ENCODE assay signal across 9 mouse cellular contexts in the genomic region with DNA sequence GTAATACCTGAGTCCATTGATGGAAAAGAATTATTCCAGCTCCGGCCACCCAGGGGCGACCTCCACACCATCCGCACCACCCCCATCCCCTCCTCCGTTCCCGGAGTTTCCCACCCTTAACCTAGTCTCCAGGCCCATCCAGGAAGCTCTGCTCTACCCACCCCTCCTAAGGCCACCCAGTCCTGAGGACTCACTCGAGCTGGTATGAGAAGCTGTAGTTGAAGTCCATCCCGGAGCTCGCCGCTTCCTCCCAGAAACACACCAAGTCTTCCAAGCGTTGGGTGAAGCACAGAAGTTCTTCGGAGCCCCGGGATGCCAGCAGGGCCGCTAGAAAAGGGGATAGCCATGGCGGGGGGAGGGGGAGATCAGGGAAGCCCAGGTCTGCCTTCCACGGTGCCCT. TPM values are rescaled to one million over a fixed set of nuclear protein-coding genes. Genes with fewer than 3 reads are reported as not detected.
A peak's percentile ranks its signal among the peaks of the same experiment; 100 is the strongest.
DNase-seq lines count a peak whose midpoint lies in the region; ATAC-seq and TF ChIP-seq lines count a peak whose summit lies in the region.
"Had no signal": no experiment of that assay in that cellular context is flagged by ENCODE, and none has a peak within 500 bp of the region (broad histone marks: within the 10 kb centered on the region; RNA-seq: fewer than 3 reads in every experiment).

No protein-coding gene starts in this region.

- H3K9me3 ChIP-seq in heart, embryonic 12.5 days (replicated peaks): no peaks in the 10 kb centered on the region
- H3K9me3 ChIP-seq in ES-E14 (ENCODE audit: control insufficient read depth, insufficient read depth, low read depth, low read length): no peaks in the 10 kb centered on the region
- no peaks in the 10 kb centered on the region for H3K9me3 ChIP-seq in forebrain, embryonic 14.5 days (replicated peaks; ENCODE audit: control insufficient read depth, low read length)
- H3K9me3 ChIP-seq in liver, embryonic 16.5 days (replicated peaks; ENCODE audit: control insufficient read depth, low read length): no peaks in the 10 kb centered on the region

- H3K36me3 ChIP-seq in heart, embryonic 12.5 days: peaks cover 18% of the 10 kb centered on the region
- no peaks in the 10 kb centered on the region; the same call in 1 of the 2 replicates for H3K36me3 ChIP-seq in ES-E14 (ENCODE audit: control insufficient read depth, insufficient read depth, low read length, poor library complexity, severe bottlenecking)
- H3K36me3 ChIP-seq in forebrain, embryonic 14.5 days (ENCODE audit: control insufficient read depth, insufficient read depth, low read length): no peaks in the 10 kb centered on the region; the same call in 1 of the 2 replicates
- peaks cover 39% of the 10 kb centered on the region for H3K36me3 ChIP-seq in liver, embryonic 16.5 days (ENCODE audit: control insufficient read depth, insufficient read depth)

- peak overlapping the region; percentile 92 for H3K4me2 ChIP-seq in heart, embryonic 12.5 days
- H3K4me2 ChIP-seq in forebrain, embryonic 14.5 days (ENCODE audit: low read length): peak overlapping the region; percentile 63
- peak overlapping the region; percentile 80 for H3K4me2 ChIP-seq in liver, embryonic 16.5 days (ENCODE audit: low read depth, low read length)

- H3K4me3 ChIP-seq in heart, embryonic 12.5 days: peak overlapping the region; percentile 55
- H3K4me3 ChIP-seq in ES-E14 (ENCODE audit: insufficient read depth in 1 of 2, low read depth in 1 of 2, low read length in 2 of 2, poor library complexity in 1 of 2, severe bottlenecking in 1 of 2): peak overlapping the region; percentile 54 to 68
- H3K4me3 ChIP-seq in forebrain, embryonic 14.5 days (ENCODE audit: low read depth, low read length): peak overlapping the region; percentile 33
- peak overlapping the region; percentile 68 for H3K4me3 ChIP-seq in liver, embryonic 16.5 days (ENCODE audit: low read depth, low read length)

- in situ Hi-C loops in ES-E14 (cut with MboI; ENCODE audit: low sequenced_read_pairs in 2 of 2, unreplicated experiment in 2 of 2): no loop called here

- peak overlapping the region; percentile 49 for H3K9ac ChIP-seq in heart, embryonic 12.5 days
- peak overlapping the region; percentile 42 for H3K9ac ChIP-seq in ES-E14 (ENCODE audit: insufficient read depth, low read depth, low read length, poor library complexity, severe bottlenecking)
- H3K9ac ChIP-seq in forebrain, embryonic 14.5 days (ENCODE audit: low read length): peak overlapping the region; percentile 51
- H3K9ac ChIP-seq in liver, embryonic 16.5 days (ENCODE audit: low read depth, low read length): peak overlapping the region; percentile 74

- peak overlapping the region; percentile 61 for H3K27ac ChIP-seq in heart, embryonic 12.5 days (ENCODE audit: poor library complexity, severe bottlenecking)
- no peak overlapping the region for H3K27ac ChIP-seq in ES-E14 (ENCODE audit: insufficient read depth, low read depth, low read length, poor library complexity, severe bottlenecking)
- no peak overlapping the region for H3K27ac ChIP-seq in forebrain, embryonic 14.5 days (ENCODE audit: low read depth, low read length)
- H3K27ac ChIP-seq in liver, embryonic 16.5 days (ENCODE audit: low read length): peak overlapping the region; percentile 91

- ATAC-seq in heart, embryonic 12.5 days (ENCODE audit: insufficient number of reproducible peaks, low FRiP score): no peak
- ATAC-seq in forebrain, embryonic 14.5 days: peak; percentile 54
- peak; percentile 3 for ATAC-seq in liver, embryonic 16.5 days (ENCODE audit: low read depth)
- ATAC-seq: Patski had no signal

- peaks cover 26% of the 10 kb centered on the region for H3K27me3 ChIP-seq in heart, embryonic 12.5 days (replicated peaks)
- H3K27me3 ChIP-seq in forebrain, embryonic 14.5 days (replicated peaks; ENCODE audit: control insufficient read depth, insufficient read depth, low read length): peaks cover 48% of the 10 kb centered on the region
- peaks cover 7% of the 10 kb centered on the region; the same call in 1 of the 2 replicates for H3K27me3 ChIP-seq in liver, embryonic 16.5 days (ENCODE audit: control insufficient read depth, insufficient read depth, low read depth, low read length)
- H3K27me3 ChIP-seq: Patski had no signal

- peaks cover 40% of the 10 kb centered on the region for H3K4me1 ChIP-seq in heart, embryonic 12.5 days (replicated peaks)
- H3K4me1 ChIP-seq in ES-E14 (ENCODE audit: control insufficient read depth in 2 of 2, insufficient read depth in 2 of 2, low read length in 2 of 2, poor library complexity in 1 of 2): peaks cover 0 to 9% of the 10 kb centered on the region in 2 experiments; a peak in 2 of 4 replicates
- peaks cover 12% of the 10 kb centered on the region for H3K4me1 ChIP-seq in forebrain, embryonic 14.5 days (ENCODE audit: control insufficient read depth, insufficient read depth, low read length)
- peaks cover 43% of the 10 kb centered on the region for H3K4me1 ChIP-seq in liver, embryonic 16.5 days (ENCODE audit: control insufficient read depth, low read depth, low read length)

- no peak for DNase-seq in heart, adult 8-10 months (ENCODE audit: low spot score)
- no peak for DNase-seq in ES-E14 (ENCODE audit: low read depth, low spot score)
- DNase-seq in forebrain, embryonic 14.5 days (ENCODE audit: low spot score): no peak
- no peak for DNase-seq in adrenal gland, adult 2 months
- DNase-seq in embryo, embryonic 9.5 days (ENCODE audit: extremely low spot score): no peak
- DNase-seq in spleen, adult 18-20 months: no peak

- under 1% methylated on average over 15 of the region's 15 CpGs for WGBS in heart, embryonic 12.5 days
- WGBS in forebrain, embryonic 14.5 days: under 1% methylated on average over 15 of the region's 15 CpGs
- under 1% methylated on average over 13 of the region's 15 CpGs for WGBS in liver, embryonic 16.5 days (ENCODE audit: insufficient replicate concordance)

TF ChIP-seq in ES-E14, 5 proteins besides CTCF, POLR2A, EP300 and RAD21:
- no peak for TF ChIP-seq CHD2 (IDR thresholded peaks at IDR 0.05; ENCODE audit: low read depth, low read length)
- no peak for TF ChIP-seq MAFK (IDR thresholded peaks at IDR 0.05; ENCODE audit: insufficient read depth, low read depth, low read length)
- TF ChIP-seq ZC3H11A (IDR thresholded peaks at IDR 0.05; ENCODE audit: borderline replicate concordance, low read depth, low read length): no peak
- no peak for TF ChIP-seq HCFC1 (IDR thresholded peaks at IDR 0.05; ENCODE audit: borderline replicate concordance, insufficient read depth, low read length)
- no peak for TF ChIP-seq ZNF384 (IDR thresholded peaks at IDR 0.05; ENCODE audit: low read depth, low read length)

RNA-seq across cellular contexts. Expression of gene Epor, which starts 1.3 kb away (rescaled TPM):
- polyA plus RNA-seq in heart, embryonic 12.5 days (2016; fragmentation: Nextera tagmentation; extraction: Ambion mirVana): 10.9 and 12.0 TPM in 2 replicates
- total RNA-seq in heart, adult 8-10 months (2022): 1 to 10 TPM; 1.6 to 2.9 (median 2.3) TPM
- 1.7 and 3.9 TPM in 2 replicates for total RNA-seq in ES-E14 (2012; rRNA removed)
- polyA plus RNA-seq in forebrain, embryonic 14.5 days (2014; fragmentation: Nextera tagmentation; extraction: Ambion mirVana): 1.3 and 2.2 TPM in 2 replicates
- 115 and 116 TPM in 2 replicates for polyA plus RNA-seq in liver, embryonic 16.5 days (2015; fragmentation: Nextera tagmentation; extraction: Ambion mirVana)
- total RNA-seq in adrenal gland, adult 2 months (2021): 1 to 10 TPM; 1.5 to 2.7 TPM
- 3.7 and 6.0 TPM in 2 replicates for polyA plus RNA-seq in adrenal gland, adult 2 months (2012; rRNA removed)

RNA-seq across cellular contexts. Expression of gene Swsap1, which starts 6.5 kb away (rescaled TPM):
- polyA plus RNA-seq in heart, embryonic 12.5 days (2016; fragmentation: Nextera tagmentation; extraction: Ambion mirVana): 4.8 and 5.8 TPM in 2 replicates
- total RNA-seq in heart, adult 8-10 months (2022): 1 to 10 TPM; 8.5 to 8.9 (median 8.7) TPM
- total RNA-seq in ES-E14 (2012; rRNA removed): 9.5 and 10.8 TPM in 2 replicates
- 19.8 and 23.6 TPM in 2 replicates for polyA plus RNA-seq in forebrain, embryonic 14.5 days (2014; fragmentation: Nextera tagmentation; extraction: Ambion mirVana)
- 2.1 and 2.3 TPM in 2 replicates for polyA plus RNA-seq in liver, embryonic 16.5 days (2015; fragmentation: Nextera tagmentation; extraction: Ambion mirVana)
- 10 to 100 TPM; 14.2 to 18.6 TPM for total RNA-seq in adrenal gland, adult 2 months (2021)
- polyA plus RNA-seq in adrenal gland, adult 2 months (2012; rRNA removed): 12.4 and 20.2 TPM in 2 replicates

RNA-seq across cellular contexts. Expression of gene Plppr2, which starts 25.2 kb away (rescaled TPM):
- polyA plus RNA-seq in heart, embryonic 12.5 days (2016; fragmentation: Nextera tagmentation; extraction: Ambion mirVana): 8.2 and 8.4 TPM in 2 replicates
- 1 to 10 TPM; 2.1 to 3.8 (median 3.2) TPM for total RNA-seq in heart, adult 8-10 months (2022)
- total RNA-seq in ES-E14 (2012; rRNA removed): 2.0 and 2.6 TPM in 2 replicates
- 47.3 and 66.7 TPM in 2 replicates for polyA plus RNA-seq in forebrain, embryonic 14.5 days (2014; fragmentation: Nextera tagmentation; extraction: Ambion mirVana)
- polyA plus RNA-seq in liver, embryonic 16.5 days (2015; fragmentation: Nextera tagmentation; extraction: Ambion mirVana): 0.96 and 1.4 TPM in 2 replicates
- 10 to 100 TPM; 21.7 to 31.7 TPM for total RNA-seq in adrenal gland, adult 2 months (2021)
- 120 and 147 TPM in 2 replicates for polyA plus RNA-seq in adrenal gland, adult 2 months (2012; rRNA removed)

RNA-seq across cellular contexts. Expression of gene Rgl3, which starts 27.2 kb away (rescaled TPM):
- polyA plus RNA-seq in heart, embryonic 12.5 days (2016; fragmentation: Nextera tagmentation; extraction: Ambion mirVana): 1.7 and 2.0 TPM in 2 replicates
- 1 to 10 TPM; 4.1 to 5.9 (median 4.3) TPM for total RNA-seq in heart, adult 8-10 months (2022)
- 0.27 and 0.37 TPM in 2 replicates for total RNA-seq in ES-E14 (2012; rRNA removed)
- 1.3 TPM in 2 replicates for polyA plus RNA-seq in forebrain, embryonic 14.5 days (2014; fragmentation: Nextera tagmentation; extraction: Ambion mirVana)
- polyA plus RNA-seq in liver, embryonic 16.5 days (2015; fragmentation: Nextera tagmentation; extraction: Ambion mirVana): 0.14 and 0.32 TPM in 2 replicates
- 10 to 100 TPM; 14.2 to 46.9 TPM for total RNA-seq in adrenal gland, adult 2 months (2021)
- 137 and 177 TPM in 2 replicates for polyA plus RNA-seq in adrenal gland, adult 2 months (2012; rRNA removed)

RNA-seq across cellular contexts. Expression of gene Tmem205, which starts 34.7 kb away (rescaled TPM):
- 38.3 and 38.4 TPM in 2 replicates for polyA plus RNA-seq in heart, embryonic 12.5 days (2016; fragmentation: Nextera tagmentation; extraction: Ambion mirVana)
- 10 to 100 TPM; 80.1 to 91.4 (median 86.9) TPM for total RNA-seq in heart, adult 8-10 months (2022)
- total RNA-seq in ES-E14 (2012; rRNA removed): 38.1 and 75.3 TPM in 2 replicates
- polyA plus RNA-seq in forebrain, embryonic 14.5 days (2014; fragmentation: Nextera tagmentation; extraction: Ambion mirVana): 49.3 and 66.0 TPM in 2 replicates
- polyA plus RNA-seq in liver, embryonic 16.5 days (2015; fragmentation: Nextera tagmentation; extraction: Ambion mirVana): 172 and 194 TPM in 2 replicates
- 100 to 1,000 TPM; 381 to 452 TPM for total RNA-seq in adrenal gland, adult 2 months (2021)
- 1,222 and 1,525 TPM in 2 replicates for polyA plus RNA-seq in adrenal gland, adult 2 months (2012; rRNA removed)

Comparison
In these comparisons a context has a peak if more than half of its experiments do, and no peak if none do; other contexts are left out.
1. H3K27ac ChIP-seq: peak in heart, embryonic 12.5 days (single experiment) and liver, embryonic 16.5 days (single experiment); none in ES-E14 (single experiment) and forebrain, embryonic 14.5 days (single experiment).
2. Peak in every context shown above with its lines, with median percentiles within 50 percentile points of each other: H3K4me2 ChIP-seq, H3K4me3 ChIP-seq and H3K9ac ChIP-seq.